Mouse (Mus musculus) gastrocnemius, postnatal 10 days (tissue): ENCODE measurements around the gene Ext2. TPM values are rescaled to one million over a fixed set of nuclear protein-coding genes. Genes with fewer than 3 reads are reported as not detected.

ENCODE experiments used
- DNase-seq: peaks from one replicate; pipeline ENCODE4 v3.0.0; 2021; ENCODE audit warnings: mixed read lengths
- long read RNA-seq, 2 experiments: library from polyadenylated mRNA; stranded (forward); transcript quantifications; one replicate each; pipeline ENCODE4 v2.0.0; 2021
- total RNA-seq, 2 experiments: library from RNA; stranded (reverse); gene quantifications; 2 replicates each; pipeline ENCODE4 v1.2.3; 2021

Gene Ext2
- 10 to 100 TPM; 41.0 to 52.8 TPM for total RNA-seq
- long read RNA-seq, experiment 1, transcript Ext2-201 (14 exons, 2,871 nt): major isoform, 92 of 113 reads
- long read RNA-seq, experiment 1, partial matches to known transcripts: 10 of 113 reads
- long read RNA-seq, experiment 1, other reads (novel, unspliced or antisense): 11 of 113 reads
- long read RNA-seq, experiment 2, transcript Ext2-201 (14 exons, 2,871 nt): major isoform, 65 of 89 reads
- long read RNA-seq, experiment 2, partial matches to known transcripts: 12 of 89 reads
- long read RNA-seq, experiment 2, other reads (novel, unspliced or antisense): 12 of 89 reads

DNA sequence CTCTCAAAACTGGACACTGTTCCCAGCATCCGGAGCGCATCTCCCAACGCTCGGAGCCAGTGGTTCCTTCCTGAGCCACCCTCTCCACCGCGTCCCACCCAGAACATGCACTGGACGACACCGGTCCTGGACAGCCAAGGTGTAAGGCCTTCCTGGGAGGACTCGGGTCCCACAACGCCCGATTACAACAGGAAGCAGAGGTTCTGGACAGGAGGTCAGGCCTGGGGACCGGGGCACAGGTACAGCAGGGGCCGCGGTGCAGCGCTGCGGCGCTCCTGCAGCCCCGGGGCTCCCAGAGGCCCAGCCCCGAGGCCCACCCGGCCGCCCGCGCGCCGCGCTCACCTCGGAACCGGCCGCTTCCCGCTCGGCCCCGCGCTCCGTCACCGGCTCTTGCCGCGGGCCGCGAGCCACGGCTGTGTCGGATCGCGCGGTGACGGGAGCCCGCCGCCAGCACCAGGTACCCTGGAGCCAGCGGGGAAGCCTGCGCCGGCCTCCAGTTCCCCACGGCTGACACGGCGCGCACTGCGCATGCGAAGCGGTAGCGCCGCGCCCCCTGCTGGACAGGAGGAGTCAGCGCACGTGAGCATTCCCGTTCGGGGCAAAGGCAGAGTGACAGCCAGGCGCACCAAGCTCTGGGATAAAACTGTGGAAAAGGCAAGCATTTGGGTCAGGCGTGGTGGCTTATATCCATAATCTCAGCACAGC is at the start of gene Ext2:
Gene Ext2 (minus strand): TSS at position 524 of the 705 bp plus-strand sequence.
- DNase-seq: peak; percentile 93

DNA sequence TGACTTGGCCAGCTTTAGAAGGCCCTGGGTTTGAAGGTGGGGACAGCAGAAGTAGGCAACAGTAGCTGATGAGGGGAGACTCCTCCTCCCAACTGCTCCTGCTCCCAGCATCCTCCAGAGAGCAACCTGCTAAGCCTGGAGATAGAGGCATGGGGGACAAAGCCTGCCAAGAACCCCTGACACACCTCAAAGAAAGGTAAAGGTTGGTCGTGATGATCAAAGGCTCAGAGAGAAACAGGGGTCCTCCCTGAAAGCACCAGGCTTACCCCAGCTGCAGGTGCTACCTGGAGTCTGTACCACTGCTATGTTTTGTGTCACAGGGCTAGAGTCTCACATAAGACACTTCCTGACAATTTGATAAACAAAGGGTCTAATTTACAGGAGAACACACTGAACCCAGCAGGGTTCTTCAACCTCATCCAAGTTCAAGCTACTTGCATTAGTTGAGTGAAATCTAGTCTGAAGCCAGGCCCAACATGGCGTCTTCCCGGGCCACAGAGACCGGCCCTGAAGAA is 49.1 kb upstream of the Ext2 start:
- no peak for DNase-seq

DNA sequence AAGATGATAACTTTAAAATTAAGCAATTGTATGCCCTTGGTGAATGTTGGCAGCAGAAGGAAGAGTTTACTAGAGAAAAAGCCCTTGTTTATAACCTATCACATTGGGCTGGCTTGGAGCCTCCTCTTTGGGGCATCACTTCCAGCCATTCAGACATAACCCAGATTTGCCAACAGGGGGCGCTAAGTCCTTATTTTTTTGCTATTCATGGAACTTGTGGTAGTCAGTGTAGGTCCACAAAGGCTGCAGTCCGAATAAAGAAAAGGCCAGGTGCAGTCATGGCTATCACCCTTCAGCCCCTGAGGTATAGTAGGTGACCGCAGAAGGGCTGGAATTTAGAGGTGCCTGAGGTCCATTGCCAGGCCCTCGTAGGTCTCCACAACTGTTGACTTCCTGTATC is 48.5 kb upstream of the Ext2 start:
- peak; percentile 70 for DNase-seq

DNA sequence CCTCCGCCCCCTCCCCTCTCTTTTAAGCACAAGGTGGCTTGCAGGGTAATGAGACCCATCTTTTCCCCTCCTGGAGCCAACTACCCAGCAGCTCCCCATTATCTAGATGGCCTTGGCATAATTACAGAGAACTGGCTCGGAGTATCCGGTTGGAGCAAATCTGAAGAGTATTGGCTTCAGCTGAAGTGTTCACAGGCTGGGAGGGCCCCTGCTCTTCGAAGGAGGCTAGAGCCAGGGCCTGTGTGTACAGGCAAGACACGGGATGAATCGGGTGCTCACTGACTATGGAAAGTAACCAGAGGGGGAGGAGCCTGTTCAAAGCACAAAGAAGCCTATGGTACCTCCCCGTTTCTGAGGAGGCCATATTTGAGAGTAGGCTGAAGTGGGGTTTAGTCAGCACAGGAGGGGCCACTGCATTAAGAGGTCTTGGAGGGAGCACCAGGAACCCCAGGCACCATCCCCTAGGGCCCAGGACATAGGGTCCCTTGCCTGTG is 46.8 kb upstream of the Ext2 start, which contains the start of gene Accsl:
Gene Accsl (minus strand): TSS at position 51 of the 494 bp plus-strand sequence.
- no peak for DNase-seq

DNA sequence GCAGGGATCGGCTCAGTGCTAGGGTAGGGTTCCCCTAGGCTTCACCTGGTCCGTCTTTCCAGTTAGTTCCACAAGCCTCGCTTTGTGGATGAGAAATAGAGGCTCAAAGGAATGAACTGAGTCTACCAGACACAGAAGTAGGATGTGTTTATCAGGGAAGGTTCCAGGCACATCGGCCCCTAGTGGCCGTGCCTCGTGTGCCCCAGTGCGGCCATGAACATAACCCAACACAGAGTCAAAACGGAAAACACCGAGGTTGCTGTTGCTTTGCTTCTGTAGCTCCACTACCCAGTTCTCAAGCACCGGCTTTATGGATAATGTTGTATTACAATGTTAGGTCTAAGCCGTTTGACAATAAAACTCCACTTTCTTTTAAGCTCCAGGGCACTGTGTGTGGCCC is 46.2 kb upstream of the Ext2 start:
- DNase-seq: no peak

DNA sequence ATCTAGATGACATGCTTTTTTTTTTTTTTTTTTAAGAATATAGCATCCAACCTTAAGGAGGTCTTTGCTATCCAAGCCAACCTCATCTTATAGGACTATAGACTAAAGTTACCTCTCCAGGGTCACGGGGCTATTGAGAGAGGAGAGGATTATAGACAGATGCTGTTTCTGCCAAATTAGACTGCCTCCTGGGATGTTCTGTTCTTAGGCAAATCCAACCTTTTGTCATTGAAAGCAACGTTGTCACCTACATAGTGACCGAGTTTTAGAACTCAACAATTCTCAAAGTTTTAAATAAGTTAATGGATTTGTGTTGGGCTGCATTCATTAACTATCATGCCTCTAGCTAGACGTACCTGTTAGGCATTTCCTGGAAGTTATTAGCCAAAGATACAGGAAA is 40.9 kb upstream of the Ext2 start:
- DNase-seq: no peak

DNA sequence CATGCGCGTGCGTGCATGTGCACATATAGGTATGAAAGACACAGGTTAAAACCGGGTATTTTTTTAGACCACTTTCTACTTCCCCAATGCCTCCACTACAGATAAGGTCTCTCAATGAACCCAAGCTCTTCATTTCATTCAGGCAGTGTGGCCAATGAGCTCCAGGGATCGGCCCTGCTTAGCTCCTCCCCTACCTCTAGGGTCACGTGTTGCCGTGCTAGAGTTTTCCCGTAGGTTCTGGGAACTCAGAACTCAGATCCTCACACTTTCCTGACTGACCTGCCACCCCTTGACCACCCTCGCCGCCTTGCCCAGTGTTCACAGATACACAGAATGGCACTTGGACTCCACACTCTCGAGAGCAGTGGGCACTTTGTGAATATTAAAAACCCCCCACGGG is 36.5 kb upstream of the Ext2 start:
- no peak for DNase-seq

DNA sequence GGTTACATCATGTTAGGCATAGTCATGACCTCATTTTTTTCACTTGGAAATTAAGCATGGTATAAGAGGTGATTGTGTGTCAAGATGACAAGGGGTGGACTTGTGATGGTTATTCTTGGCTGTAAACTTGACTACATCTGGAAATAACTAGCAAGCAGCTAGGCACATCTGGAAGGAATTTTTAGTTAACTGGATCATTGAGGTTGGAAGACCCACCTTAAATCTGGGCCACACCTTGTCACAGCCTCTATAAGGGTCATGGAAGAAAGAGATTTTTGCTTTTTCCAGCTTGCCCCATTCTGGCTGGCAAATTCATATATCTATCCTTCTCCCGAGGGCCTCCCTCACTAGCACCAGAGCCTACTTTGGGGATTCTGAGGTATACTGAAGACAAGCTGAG is 28.9 kb upstream of the Ext2 start:
- DNase-seq: no peak

DNA sequence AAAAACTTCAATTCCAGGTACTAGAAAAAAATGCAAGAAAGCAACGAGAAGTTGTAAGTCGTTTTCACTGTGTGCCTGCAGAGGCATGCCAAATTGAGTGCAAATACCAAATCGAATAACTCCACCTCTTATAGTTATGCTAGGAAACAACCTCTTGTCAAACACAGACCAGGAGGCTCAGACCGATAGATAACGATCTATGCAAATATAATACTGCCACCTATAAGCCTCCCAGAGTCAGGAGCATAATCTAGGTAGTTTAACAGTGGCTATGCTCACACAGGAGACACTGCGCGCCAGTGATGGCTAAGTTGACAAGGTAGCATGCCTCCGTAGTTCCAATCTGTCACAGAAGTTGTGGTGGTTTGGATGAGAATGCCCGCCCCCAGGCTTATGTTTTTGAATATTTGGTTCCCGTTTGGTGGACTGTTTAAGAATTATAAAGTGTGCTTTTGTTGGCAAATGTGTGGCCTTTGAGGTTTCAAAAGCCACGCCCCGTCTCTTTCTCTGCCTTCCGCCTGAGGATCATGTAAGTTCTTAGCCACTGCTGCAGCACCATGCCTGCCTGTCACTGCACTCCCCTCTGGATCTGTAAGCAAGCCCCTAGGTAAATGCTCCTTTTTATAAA is 28.1 kb upstream of the Ext2 start:
- no peak for DNase-seq

DNA sequence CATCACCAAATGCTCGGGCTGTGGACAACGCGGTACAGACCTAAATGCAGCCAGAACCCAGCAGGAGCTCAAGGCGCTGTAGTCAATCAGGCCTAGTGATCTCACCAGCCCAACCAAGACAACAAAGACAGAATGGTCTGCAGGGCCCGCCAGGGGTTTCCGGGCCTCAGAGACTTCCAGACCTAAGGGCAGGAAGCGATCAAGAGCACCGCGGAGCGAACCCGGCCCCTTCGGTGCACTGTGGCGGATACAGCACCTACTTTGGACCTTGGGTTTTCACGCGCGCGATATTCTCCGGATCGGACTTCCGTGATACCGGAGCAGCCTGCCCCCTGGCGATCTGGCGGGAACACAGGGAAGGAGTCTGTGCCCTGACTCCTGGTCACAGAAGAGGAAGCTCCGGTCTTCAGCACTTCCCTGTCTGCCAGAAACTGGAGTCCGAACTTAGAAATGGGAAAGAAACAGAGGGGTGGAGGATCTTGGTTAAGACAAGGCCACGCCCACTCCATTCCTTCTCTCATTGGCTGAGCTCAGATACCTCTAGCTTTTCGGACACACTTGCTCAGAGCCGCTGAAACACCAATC is 27.2 kb upstream of the Ext2 start, which contains the start of gene Accs:
Gene Accs (minus strand): TSS at position 439 of the 585 bp plus-strand sequence.
- peak; percentile 73 for DNase-seq

DNA sequence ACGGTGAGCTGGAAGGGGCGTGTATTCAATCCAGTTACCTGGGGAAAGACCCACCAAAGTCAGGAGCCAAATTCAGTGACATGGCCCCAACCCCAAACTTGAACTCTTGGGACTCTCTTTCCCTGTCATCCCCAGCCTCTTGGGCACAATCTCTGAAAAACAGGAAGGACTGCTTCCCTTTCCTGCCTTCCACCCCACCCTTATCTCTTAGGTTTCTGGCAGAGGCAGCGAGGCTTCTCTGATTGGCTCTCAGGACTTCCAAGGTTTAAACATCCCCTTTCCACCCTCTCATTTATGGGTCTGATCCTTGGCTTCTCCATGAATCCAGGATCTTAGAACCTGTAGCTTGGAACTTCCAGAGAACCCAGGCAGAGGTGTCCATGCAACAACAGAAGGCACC is 19.0 kb upstream of the Ext2 start:
- DNase-seq: no peak

DNA sequence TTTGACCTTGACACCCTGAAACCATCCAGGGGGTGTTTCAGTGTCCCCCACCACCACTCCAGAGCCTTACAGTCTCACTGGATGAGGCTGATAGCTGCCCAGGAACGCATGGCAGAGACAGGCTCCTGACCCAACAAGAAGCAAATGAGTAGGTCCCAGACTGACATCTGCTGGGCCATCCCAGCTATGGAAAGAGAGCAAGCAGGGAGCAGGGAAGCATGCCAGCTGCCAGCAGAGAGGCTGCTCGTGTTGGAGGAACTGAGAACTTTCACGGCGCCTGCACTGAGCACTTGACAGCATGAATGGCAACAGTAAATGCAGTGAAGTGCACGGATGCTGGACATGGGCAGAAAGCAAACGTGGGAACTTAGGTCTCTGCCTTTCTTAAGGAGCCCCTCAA is 17.7 kb upstream of the Ext2 start:
- DNase-seq: no peak

DNA sequence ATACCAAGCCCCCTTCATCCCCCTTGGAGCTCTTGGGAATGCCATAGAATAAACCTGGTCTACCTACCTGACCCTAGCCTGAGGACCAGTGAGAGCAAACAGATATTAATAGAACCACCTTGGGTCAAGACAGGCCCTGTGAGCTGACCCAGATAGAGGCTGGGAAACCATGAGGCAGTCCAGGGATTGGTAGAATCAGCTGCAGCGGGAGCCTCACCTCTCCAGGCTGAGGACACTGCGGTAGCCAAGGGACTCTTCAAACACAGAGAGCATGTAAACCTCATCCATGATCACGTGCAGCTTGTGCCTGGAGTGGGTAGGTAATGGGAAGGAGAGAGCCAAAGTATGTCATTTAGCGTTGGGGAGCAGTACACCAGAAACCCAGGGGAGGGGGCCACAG is 16.6 kb upstream of the Ext2 start:
- DNase-seq: no peak

DNA sequence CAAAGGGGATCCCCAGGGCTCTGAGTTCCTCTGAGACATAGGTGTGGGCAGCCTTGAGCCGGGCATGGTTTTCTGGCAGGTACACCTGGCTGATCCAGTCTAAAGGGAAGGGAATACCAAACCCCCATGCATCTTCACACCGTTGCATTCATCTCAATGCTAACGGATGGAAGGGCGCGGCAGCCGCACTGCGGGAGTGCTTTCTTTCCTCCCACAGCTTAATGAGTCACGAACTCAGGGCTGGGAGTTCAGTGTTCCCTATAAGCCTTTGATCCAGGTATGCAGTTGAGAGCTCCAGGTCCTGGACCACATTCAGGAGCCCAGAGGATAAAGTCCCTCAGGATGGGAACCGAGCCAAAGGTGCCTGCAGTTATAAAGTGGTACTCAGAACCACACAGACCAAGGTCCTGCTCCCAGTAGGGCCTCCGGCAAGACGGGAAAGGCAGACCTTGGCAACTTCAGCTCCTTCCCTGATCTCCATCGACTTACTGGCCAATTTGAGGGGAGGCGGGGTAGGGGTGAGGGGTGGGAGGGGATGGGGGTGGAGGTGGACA is 13.9 kb upstream of the Ext2 start:
- no peak for DNase-seq

DNA sequence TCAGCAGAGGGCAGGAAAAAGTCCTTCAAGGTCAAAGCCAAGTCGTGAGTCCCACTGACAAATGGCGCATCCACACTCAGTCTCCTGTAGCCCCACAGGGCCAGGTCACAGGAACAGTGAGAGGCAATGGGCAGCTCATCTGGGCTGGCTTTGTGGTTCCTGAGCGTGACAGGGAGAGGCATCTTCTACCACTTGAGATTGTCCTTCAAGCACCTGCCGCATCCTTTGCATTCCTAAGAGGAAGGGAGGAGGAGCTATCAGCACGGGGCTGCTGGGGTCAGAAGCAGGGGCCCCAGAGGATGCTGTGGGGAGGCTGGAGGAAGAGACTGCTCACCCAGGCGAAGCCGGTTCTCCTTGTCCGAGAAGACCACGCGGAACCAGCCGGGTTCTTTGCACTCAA is 13.2 kb upstream of the Ext2 start:
- no peak for DNase-seq

DNA sequence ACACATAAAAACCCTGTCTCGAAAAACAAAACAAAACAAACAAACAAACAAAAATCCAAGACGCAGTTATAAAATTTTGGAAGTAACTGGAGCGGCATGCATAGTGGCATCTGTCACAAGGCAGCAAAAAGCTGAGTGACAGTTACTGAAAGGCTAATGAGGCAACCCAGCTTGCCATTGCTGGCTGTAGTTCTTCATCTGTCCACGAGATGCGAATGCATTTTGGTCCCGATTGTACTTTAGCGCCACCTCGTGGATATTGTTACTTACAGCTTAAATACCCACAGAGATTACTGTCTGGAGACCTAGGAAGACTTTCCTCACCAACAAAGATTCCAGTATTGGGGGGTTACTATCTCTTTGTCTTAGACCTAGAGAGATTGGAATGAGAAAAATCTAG is 1.2 kb upstream of the Ext2 start:
- peak; percentile 59 for DNase-seq

DNA sequence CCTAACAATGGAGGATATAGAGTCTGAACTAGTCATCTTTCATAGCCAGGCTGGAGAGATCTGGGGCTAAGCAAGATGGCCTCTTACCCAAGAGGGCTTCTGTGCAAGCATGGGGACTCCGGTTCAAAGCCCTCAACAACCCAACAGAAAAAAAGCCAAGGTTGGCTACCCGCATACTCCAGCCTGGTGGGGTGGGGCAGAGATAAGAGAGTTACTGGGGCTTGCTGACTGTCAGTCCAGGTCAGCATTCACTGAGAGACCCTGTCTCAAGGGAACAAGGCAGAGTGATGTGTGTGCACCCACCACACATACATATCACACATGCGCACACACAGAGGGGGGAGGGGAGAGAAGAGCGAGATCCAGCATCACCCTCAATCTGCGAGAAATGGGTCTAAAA is 4.6 kb downstream of the Ext2 start:
- no peak for DNase-seq

DNA sequence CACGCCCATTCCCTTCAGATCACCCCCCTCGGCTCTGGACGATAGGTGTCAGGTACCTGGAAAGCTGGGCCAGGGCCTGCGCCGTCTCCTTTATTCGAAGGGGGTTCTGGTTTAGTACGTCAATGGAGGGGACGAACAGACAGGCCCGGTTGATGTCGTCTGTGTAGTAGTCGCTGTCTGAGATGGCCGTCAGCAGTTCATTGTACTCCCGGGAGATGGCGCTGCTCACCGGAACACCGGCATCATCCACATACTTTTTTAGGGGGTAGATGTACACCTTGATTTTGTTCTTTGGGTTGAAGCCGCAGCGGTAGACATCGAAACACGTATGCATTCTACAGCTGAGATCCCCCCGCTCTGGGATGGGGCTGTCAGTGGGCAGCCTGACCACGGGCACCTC is 9.0 kb downstream of the Ext2 start:
- no peak for DNase-seq

DNA sequence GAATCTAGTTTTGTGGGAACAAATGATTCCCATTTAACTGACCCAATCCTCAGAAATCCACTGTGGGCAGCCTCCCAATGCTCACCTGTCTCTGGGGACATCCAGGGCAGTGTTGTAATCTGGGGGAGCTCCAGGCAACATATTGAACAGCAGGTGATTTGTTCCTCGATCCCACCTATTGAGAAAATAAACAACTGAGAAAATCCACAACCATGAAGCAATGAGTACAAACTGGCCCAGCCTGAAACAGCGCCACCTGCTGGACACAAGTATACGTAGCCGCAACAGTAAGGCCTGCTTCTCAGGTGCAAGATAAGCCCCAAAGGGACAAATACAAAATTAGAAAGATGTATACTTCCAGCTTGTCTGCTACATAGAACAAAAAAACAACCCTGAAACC is 10.6 kb downstream of the Ext2 start:
- DNase-seq: peak; percentile 76

DNA sequence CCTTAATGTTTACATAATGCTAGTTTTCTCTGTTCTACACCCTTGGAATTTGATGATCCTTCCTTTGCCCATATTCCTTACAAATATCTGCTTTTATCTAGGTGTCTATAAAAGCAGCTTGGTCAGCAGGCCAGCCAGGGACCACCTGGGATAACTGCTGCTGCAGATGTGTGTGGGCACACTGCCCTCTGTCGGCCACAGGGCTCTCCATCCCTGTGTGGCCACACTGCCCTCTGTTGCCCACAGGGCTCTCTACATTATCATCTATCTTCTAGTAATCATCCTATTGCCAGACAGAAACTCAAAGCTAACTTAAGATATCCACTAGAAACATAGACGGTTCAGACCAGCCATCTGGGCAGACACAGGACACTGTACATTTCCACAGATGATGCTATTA is 12.4 kb downstream of the Ext2 start:
- peak; percentile 49 for DNase-seq

DNA sequence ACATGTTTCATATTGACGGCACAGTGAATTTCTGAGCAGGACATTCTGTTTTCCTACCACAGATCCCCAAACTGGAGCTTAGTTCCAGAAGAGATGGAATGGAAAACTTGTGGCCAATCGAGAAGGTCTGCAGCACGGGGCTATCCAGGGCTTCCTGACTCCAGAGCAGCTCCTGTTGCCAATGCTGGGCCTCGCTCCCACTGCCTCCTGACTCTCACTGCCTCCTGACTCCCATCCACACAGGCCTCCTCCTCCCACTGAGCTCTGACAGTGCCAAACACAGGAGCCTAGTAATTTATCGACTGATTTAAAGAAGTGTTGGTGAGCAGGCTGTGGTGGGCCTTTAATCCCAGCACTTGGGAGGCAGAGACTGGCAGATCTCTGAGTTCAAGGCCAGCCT is 14.3 kb downstream of the Ext2 start:
- no peak for DNase-seq

DNA sequence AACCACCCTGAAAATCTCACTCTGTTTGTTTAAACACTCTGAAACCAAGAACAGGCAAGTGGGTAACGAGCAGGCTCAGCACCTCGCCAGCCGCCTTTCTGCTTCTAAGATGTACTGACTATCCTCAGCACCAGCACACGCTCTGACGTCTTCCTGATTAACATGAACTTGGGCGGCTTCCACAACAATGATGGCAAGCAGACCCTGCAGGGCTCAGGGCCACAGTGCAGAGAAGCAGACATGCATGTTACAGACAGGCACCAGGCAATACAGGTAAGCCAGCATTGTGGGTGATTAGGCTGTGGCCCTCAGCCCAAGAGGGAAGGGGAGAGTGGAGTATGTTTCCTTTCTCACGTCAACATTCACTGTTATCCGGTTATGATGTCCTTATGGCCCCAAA is 14.9 kb downstream of the Ext2 start:
- no peak for DNase-seq
